Mouse (Mus musculus): ENCODE results near the gene Zeb2.

GRCm38 (mm10) chr2:45055034-45055615, 62.1 kb downstream of the Zeb2 start:
- TF ChIP-seq CTCF (IDR thresholded peaks at IDR 0.05; ENCODE audit: control insufficient read depth, insufficient read depth, insufficient replicate concordance, low read depth, low read length) = no peak
- TF ChIP-seq POLR2A (IDR thresholded peaks at IDR 0.05; ENCODE audit: control insufficient read depth, low read depth, low read length) = no peak

Measured in testis, adult 2 months (tissue).